Mouse (Mus musculus): Measurements from ENCODE around the gene Tmem229b. TPM values are rescaled to one million over a fixed set of nuclear protein-coding genes. Genes with fewer than 3 reads are reported as not detected.
"Not testable (repeated sequence)": the region's sequence is repeated elsewhere in the genome, so short reads cannot be mapped to it uniquely, and the experiment has no call there.

The Tmem229b gene
- polyA plus RNA-seq, 1 experiment from 2014 or later, result 2.9 TPM

DNA sequence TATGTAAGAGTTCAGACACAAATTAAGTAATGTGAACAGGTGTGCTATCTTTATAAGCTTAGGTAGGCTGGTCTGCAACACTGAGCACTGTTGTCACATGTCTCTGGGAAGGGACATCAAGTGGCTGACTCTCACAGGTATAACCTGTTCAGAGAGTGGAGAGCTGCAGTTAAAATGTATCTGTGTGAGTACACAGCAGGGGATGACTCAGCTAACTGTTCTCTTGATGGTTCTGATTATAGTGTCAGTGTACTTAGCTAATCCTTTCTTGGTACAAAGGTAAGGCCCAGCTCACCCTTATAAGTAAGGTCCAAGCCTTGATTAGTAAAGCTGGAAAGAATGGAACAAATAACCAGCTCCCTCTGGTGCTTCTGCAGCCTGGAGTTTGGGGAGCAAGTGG is 34.0 kb upstream of the Tmem229b start:
- Histone ChIP-seq H3K27me3 (ENCODE audit: control insufficient read depth, insufficient read depth, low read length) (no peaks in the 10 kb centered on the region), H3K9me3 (ENCODE audit: control insufficient read depth, low read length) (no peaks in the 10 kb centered on the region; the same call in 1 of the 2 replicates), H3K4me2 (replicated peaks; ENCODE audit: low read depth, low read length) (no peak overlapping the region), H3K4me3 (ENCODE audit: low read length) (no peak overlapping the region), H3K36me3 (ENCODE audit: control insufficient read depth, insufficient read depth, low read length) (no peaks in the 10 kb centered on the region; the same call in 1 of the 2 replicates), H3K9ac (ENCODE audit: low read depth, low read length) (no peak overlapping the region), H3K27ac (ENCODE audit: low read depth, low read length) (no peak overlapping the region), H3K4me1 (ENCODE audit: control insufficient read depth, insufficient read depth, low read length) (no peaks in the 10 kb centered on the region)
- no peak for ATAC-seq (ENCODE audit: low FRiP score, low TSS enrichment)

DNA sequence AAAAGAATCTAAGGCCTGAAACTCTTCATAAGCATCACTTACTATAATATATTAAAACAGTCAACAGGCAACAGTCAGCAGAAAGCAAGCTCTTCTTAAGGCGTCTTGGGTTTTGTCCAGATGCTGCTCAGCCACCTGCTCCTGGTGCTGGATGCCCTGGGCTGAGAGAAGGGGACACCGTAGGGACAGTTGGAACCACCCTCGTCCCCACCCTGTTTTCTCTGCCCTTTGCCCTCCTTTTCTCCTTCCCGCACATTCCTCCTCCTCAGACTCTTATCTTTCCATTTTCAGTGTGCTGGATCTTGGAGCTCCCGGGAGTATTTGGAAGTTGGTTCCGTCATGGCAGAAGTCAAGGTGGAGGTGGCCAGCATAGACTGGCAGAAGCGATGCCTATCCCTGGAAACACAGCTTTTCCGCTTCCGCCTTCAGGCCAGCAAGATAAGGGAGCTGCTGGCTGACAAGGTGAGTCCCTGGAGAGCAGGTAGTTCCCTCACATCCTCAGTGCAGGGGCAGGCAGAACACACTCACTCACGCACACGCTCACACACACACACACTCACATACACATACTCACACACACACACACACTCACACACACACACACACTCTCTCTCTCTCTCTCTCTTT is 32.9 kb upstream of the Tmem229b start:
- Histone ChIP-seq H3K27ac (ENCODE audit: low read depth, low read length) (no peak overlapping the region), H3K36me3 (ENCODE audit: control insufficient read depth, insufficient read depth, low read length) (no peaks in the 10 kb centered on the region), H3K4me3 (ENCODE audit: low read length) (no peak overlapping the region), H3K9ac (ENCODE audit: low read depth, low read length) (no peak overlapping the region), H3K27me3 (ENCODE audit: control insufficient read depth, insufficient read depth, low read length) (no peaks in the 10 kb centered on the region), H3K9me3 (ENCODE audit: control insufficient read depth, low read length) (no peaks in the 10 kb centered on the region), H3K4me2 (replicated peaks; ENCODE audit: low read depth, low read length) (no peak overlapping the region), H3K4me1 (ENCODE audit: control insufficient read depth, insufficient read depth, low read length) (no peaks in the 10 kb centered on the region)
- ATAC-seq (ENCODE audit: low FRiP score, low TSS enrichment), result no peak
- 91% methylated on average over 11 of the region's 11 CpGs for WGBS

DNA sequence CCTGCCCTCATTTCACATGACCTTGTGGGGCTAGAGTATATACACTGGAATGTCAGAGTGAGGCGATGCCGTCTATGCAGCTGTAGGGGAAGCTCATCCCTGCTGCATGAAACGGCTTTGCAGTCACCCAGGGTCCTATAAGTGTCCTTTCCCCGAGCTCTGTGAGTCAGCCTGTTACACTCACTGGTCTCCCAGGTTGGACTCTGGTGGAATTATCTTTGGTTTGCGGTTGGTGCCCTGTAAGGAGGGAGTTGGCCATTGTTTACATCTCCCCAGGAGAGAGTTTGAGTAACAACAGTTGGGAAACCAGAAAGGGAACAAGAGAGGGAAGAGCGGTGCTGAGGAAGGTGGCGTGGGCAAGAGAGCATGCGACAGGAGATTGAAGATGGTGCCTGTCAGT is 32.3 kb upstream of the Tmem229b start:
- 78% methylated on average over 8 of the region's 8 CpGs for WGBS
- Histone ChIP-seq H3K9ac (ENCODE audit: low read depth, low read length) (no peak overlapping the region), H3K9me3 (ENCODE audit: control insufficient read depth, low read length) (no peaks in the 10 kb centered on the region), H3K4me3 (ENCODE audit: low read length) (no peak overlapping the region), H3K4me1 (ENCODE audit: control insufficient read depth, insufficient read depth, low read length) (no peaks in the 10 kb centered on the region), H3K27me3 (ENCODE audit: control insufficient read depth, insufficient read depth, low read length) (no peaks in the 10 kb centered on the region), H3K36me3 (ENCODE audit: control insufficient read depth, insufficient read depth, low read length) (no peaks in the 10 kb centered on the region), H3K4me2 (replicated peaks; ENCODE audit: low read depth, low read length) (no peak overlapping the region), H3K27ac (ENCODE audit: low read depth, low read length) (no peak overlapping the region)
- no peak for ATAC-seq (ENCODE audit: low FRiP score, low TSS enrichment)

DNA sequence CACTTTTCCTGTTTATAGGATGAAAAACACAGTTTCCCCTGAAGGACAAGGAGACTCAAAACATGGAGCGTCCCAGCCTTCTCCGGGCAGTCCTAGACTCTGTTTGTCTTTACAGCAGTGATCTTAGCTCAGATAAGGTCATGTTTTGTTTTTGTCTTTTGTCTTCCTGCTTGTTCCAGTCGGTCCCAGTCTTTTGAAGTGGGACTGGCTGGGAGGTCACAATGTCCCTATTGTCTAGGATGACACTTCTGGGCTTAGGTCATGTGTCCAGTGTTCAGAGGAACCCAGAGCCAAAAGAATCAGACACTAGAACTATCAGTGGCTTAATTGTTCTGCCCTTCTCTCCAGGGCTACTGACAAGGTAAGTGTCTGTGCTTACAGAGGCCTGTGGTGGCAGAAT is 27.9 kb upstream of the Tmem229b start:
- ATAC-seq (ENCODE audit: low FRiP score, low TSS enrichment), result no peak
- Histone ChIP-seq H3K9ac (ENCODE audit: low read depth, low read length) (no peak overlapping the region), H3K4me1 (ENCODE audit: control insufficient read depth, insufficient read depth, low read length) (no peaks in the 10 kb centered on the region), H3K27me3 (ENCODE audit: control insufficient read depth, insufficient read depth, low read length) (no peaks in the 10 kb centered on the region), H3K4me3 (ENCODE audit: low read length) (no peak overlapping the region), H3K4me2 (replicated peaks; ENCODE audit: low read depth, low read length) (no peak overlapping the region), H3K9me3 (ENCODE audit: control insufficient read depth, low read length) (no peaks in the 10 kb centered on the region), H3K36me3 (ENCODE audit: control insufficient read depth, insufficient read depth, low read length) (no peaks in the 10 kb centered on the region), H3K27ac (ENCODE audit: low read depth, low read length) (no peak overlapping the region)
- WGBS, result 40% methylated on average over 3 of the region's 3 CpGs

DNA sequence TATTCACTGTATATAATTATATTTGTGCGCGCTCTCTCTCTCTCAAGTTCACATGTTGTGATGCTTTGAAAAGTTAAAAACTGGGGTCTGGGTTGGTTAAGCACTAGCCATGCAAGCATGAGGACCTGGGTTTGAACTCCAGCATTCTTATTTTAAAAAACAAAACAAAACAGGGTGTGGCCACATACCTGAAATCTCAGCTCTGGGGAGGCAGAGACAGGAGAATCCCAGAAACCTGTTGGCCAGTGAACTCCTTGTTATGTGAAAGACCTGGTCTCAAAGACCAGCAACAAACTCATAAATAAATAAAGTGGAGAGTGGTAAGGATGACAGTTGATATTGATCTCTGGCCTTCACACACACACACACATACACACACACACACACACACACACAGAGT is 26.9 kb upstream of the Tmem229b start:
- no peaks in the 10 kb centered on the region for H3K4me1 ChIP-seq (ENCODE audit: control insufficient read depth, insufficient read depth, low read length)
- H3K36me3 ChIP-seq (ENCODE audit: control insufficient read depth, insufficient read depth, low read length), result no peaks in the 10 kb centered on the region
- H3K4me2 ChIP-seq (replicated peaks; ENCODE audit: low read depth, low read length), result no peak overlapping the region
- WGBS, result 99% methylated on average over 2 of the region's 2 CpGs
- H3K9ac ChIP-seq (ENCODE audit: low read depth, low read length), result no peak overlapping the region
- no peaks in the 10 kb centered on the region for H3K27me3 ChIP-seq (ENCODE audit: control insufficient read depth, insufficient read depth, low read length)
- ATAC-seq (ENCODE audit: low FRiP score, low TSS enrichment), result no peak
- H3K4me3 ChIP-seq (ENCODE audit: low read length), result no peak overlapping the region
- H3K27ac ChIP-seq (ENCODE audit: low read depth, low read length), result no peak overlapping the region
- H3K9me3 ChIP-seq (ENCODE audit: control insufficient read depth, low read length), result no peaks in the 10 kb centered on the region

DNA sequence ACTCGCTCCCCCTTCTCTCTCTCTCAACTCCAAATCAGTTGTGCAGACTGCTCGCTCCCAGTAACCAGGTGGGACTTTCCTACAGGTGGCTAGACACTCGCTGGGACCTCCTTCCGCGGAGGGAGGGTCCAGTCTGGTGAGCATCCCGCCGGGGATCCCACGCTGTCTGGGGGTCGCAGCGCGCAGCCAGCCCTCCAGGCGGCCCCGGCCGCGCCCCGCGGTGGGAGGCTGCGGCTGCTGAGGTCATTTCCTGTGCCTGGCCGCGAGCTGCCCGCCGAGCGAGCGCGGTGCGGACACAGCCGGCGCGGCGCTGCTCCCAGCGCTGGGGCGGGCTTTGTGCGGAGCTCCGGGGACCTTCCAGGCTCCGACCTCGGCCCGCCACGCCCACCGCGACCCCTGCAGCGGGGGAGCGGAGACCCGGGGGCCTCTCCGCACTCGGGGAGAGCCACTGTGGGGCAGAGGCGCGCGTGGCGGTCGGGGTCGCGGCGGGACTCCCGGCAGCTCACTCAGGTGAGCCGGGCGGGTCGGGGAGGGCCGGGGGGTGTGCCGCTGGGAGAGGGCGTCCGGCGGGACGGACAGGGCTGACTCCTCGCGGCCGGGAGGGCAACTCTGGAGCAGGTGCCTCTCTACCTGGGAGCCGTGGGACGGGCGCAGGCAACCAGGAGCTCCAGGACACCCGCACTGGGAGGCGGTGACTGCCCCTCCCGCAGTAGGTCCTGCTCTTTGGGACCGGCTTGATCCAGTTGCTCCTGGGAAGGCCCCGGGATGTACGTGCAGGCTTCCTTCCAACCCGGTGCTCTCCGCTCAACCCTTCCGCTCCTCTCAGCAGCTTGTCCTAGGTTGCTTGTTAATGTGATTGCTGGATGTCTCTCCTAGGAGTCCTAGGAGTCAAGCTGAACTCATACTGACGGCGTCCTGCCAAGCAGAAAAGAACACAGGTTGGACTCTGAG is 21.8 kb upstream of the Tmem229b start, which contains the start of gene Plekhh1:
Gene Plekhh1, plus strand, starts transcription at position 253 of the 951 bp plus-strand sequence.
- no peaks in the 10 kb centered on the region for H3K36me3 ChIP-seq (ENCODE audit: control insufficient read depth, insufficient read depth, low read length)
- under 1% methylated on average over 54 of the region's 80 CpGs for WGBS
- H3K4me1 ChIP-seq (ENCODE audit: control insufficient read depth, insufficient read depth, low read length), result no peaks in the 10 kb centered on the region
- ATAC-seq (ENCODE audit: low FRiP score, low TSS enrichment), result peak; percentile 96
- peak within 1 kb of the TSS; percentile 73 for H3K4me3 ChIP-seq (ENCODE audit: low read length)
- H3K4me2 ChIP-seq (replicated peaks; ENCODE audit: low read depth, low read length), result peak within 1 kb of the TSS; percentile 93
- H3K27ac ChIP-seq (ENCODE audit: low read depth, low read length), result peak within 1 kb of the TSS; percentile 68
- peak within 1 kb of the TSS; percentile 87 for H3K9ac ChIP-seq (ENCODE audit: low read depth, low read length)
- no peaks in the 10 kb centered on the region for H3K9me3 ChIP-seq (ENCODE audit: control insufficient read depth, low read length)
- H3K27me3 ChIP-seq (ENCODE audit: control insufficient read depth, insufficient read depth, low read length), result no peaks in the 10 kb centered on the region

DNA sequence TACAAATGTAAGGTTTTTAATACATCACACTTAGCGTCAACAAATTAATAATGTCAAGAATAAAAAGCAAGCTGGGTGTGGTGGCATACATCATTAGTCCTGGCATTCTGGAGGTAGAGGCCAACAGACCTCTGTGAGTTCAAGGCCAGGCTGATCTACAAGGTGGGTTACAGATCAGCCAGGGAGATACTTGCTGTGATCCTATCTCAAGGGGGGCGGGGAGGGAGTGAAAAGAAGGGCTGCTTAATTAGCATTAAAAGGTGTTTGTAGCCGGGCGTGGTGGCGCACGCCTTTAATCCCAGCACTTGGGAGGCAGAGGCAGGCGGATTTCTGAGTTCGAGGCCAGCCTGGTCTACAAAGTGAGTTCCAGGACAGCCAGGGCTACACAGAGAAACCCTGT is 20.1 kb upstream of the Tmem229b start:
- not testable (repeated sequence) for H3K36me3 ChIP-seq (ENCODE audit: control insufficient read depth, insufficient read depth, low read length); H3K9ac ChIP-seq (ENCODE audit: low read depth, low read length); H3K9me3 ChIP-seq (ENCODE audit: control insufficient read depth, low read length); H3K4me2 ChIP-seq (replicated peaks; ENCODE audit: low read depth, low read length); H3K27ac ChIP-seq (ENCODE audit: low read depth, low read length); H3K27me3 ChIP-seq (ENCODE audit: control insufficient read depth, insufficient read depth, low read length); H3K4me1 ChIP-seq (ENCODE audit: control insufficient read depth, insufficient read depth, low read length); ATAC-seq (ENCODE audit: low FRiP score, low TSS enrichment); H3K4me3 ChIP-seq (ENCODE audit: low read length)
- WGBS, result 91% methylated on average over 8 of the region's 8 CpGs

DNA sequence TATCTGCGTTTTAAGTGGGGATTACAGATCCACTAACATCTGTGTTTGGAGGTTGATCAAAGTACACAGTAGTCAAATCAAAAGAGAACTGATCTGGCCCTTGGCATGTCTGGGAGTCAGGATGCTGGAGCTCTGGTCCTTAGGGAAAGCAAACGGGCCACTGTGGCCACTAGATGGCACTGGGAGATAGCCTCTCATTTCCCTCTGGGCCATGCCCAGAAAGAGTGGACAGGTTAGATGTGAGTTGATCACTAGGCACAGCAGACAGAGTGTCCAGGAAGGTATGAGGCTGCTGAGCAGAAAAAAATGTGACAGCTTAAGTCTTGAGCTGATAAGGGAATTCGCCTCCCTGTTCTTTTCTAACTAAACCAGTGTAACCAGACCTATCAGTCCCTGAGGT is 15.5 kb upstream of the Tmem229b start:
- no peaks in the 10 kb centered on the region for H3K36me3 ChIP-seq (ENCODE audit: control insufficient read depth, insufficient read depth, low read length)
- H3K27ac ChIP-seq (ENCODE audit: low read depth, low read length), result no peak overlapping the region
- no peaks in the 10 kb centered on the region for H3K27me3 ChIP-seq (ENCODE audit: control insufficient read depth, insufficient read depth, low read length)
- no peaks in the 10 kb centered on the region for H3K9me3 ChIP-seq (ENCODE audit: control insufficient read depth, low read length)
- WGBS, result 8% methylated on average over 3 of the region's 3 CpGs
- H3K4me3 ChIP-seq (ENCODE audit: low read length), result no peak overlapping the region
- no peak overlapping the region for H3K4me2 ChIP-seq (replicated peaks; ENCODE audit: low read depth, low read length)
- H3K9ac ChIP-seq (ENCODE audit: low read depth, low read length), result no peak overlapping the region
- ATAC-seq (ENCODE audit: low FRiP score, low TSS enrichment), result peak; percentile 78
- no peaks in the 10 kb centered on the region for H3K4me1 ChIP-seq (ENCODE audit: control insufficient read depth, insufficient read depth, low read length)

DNA sequence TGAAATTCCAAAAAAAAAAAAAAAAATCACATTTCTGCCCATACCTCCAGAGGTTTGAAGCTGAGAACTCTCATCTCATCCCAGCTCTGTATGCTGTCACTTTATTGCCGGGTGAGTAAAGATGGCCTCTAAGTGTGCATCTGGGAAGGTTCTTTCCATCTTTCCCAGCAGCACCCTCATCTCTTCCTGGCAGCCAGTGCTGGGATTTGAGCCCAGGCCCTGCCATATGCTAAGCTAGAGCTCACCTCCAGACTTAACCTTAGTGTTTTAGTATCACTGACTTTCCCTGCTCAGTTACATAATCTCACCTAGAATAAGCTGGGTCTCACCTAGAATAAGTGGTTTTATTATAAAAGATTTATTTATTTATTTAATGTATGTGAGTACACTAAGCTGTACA is 14.5 kb upstream of the Tmem229b start:
- no peaks in the 10 kb centered on the region for H3K36me3 ChIP-seq (ENCODE audit: control insufficient read depth, insufficient read depth, low read length)
- no peak overlapping the region for H3K27ac ChIP-seq (ENCODE audit: low read depth, low read length)
- H3K9me3 ChIP-seq (ENCODE audit: control insufficient read depth, low read length), result no peaks in the 10 kb centered on the region
- H3K27me3 ChIP-seq (ENCODE audit: control insufficient read depth, insufficient read depth, low read length), result no peaks in the 10 kb centered on the region
- WGBS, result 77% methylated on average over 1 of the region's 1 CpGs
- no peak for ATAC-seq (ENCODE audit: low FRiP score, low TSS enrichment)
- no peak overlapping the region for H3K4me2 ChIP-seq (replicated peaks; ENCODE audit: low read depth, low read length)
- H3K4me1 ChIP-seq (ENCODE audit: control insufficient read depth, insufficient read depth, low read length), result no peaks in the 10 kb centered on the region
- no peak overlapping the region for H3K4me3 ChIP-seq (ENCODE audit: low read length)
- no peak overlapping the region for H3K9ac ChIP-seq (ENCODE audit: low read depth, low read length)
